In the genomic region with DNA sequence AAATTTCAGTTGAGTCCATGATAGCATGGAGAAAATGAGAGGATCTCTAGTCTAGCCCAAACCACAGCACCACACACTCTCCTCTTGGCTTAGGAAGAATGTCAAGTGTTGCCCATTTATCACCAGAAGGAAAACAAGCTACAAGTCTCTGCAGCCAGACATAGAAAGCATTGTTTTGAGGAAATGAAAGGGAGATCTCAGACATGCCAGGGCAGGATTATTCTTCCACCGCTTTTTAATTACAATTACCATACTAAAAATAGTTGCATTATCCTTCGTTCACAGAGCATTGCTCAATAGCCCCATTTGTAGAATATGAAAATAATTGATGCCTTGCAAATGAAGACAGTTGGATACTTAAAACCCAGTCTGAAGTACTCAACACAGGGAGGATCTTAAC, we compare ENCODE assay signal across 19 mouse cellular contexts.
"Had no signal": no experiment of that assay in that cellular context is flagged by ENCODE, and none has a peak within 500 bp of the region (broad histone marks: within the 10 kb centered on the region; RNA-seq: fewer than 3 reads in every experiment).

No protein-coding gene starts in this region.

- ATAC-seq: midbrain, embryonic 15.5 days had no signal

- H3K36me3 ChIP-seq: liver, embryonic 13.5 days; midbrain, embryonic 12.5 days; midbrain, embryonic 15.5 days; neural tube, embryonic 12.5 days; neural tube, embryonic 15.5 days had no signal

- H3K27me3 ChIP-seq: midbrain, embryonic 12.5 days; midbrain, embryonic 15.5 days; neural tube, embryonic 12.5 days; neural tube, embryonic 15.5 days had no signal

- H3K4me2 ChIP-seq: liver, embryonic 13.5 days; midbrain, embryonic 12.5 days; midbrain, embryonic 15.5 days; neural tube, embryonic 12.5 days; neural tube, embryonic 15.5 days had no signal

- H3K4me3 ChIP-seq: layer of hippocampus, adult 2 months; left cerebral cortex, adult 2 months; liver, embryonic 13.5 days; midbrain, embryonic 12.5 days; midbrain, embryonic 15.5 days; neural tube, embryonic 12.5 days; neural tube, embryonic 15.5 days had no signal

- H3K9me3 ChIP-seq: liver, embryonic 13.5 days; midbrain, embryonic 12.5 days; midbrain, embryonic 15.5 days; neural tube, embryonic 12.5 days; neural tube, embryonic 15.5 days had no signal

- H3K4me1 ChIP-seq: liver, embryonic 13.5 days; midbrain, embryonic 12.5 days; neural tube, embryonic 15.5 days had no signal

- DNase-seq: kidney, postnatal 25 days; layer of hippocampus, adult 9-11 months; layer of hippocampus, postnatal 36 days; liver, embryonic 13.5 days; lung, adult 2 months; lung, postnatal 14 days; lung, postnatal 4 days; right cerebral cortex, adult 18-20 months; right cerebral cortex, postnatal 14 days; right cerebral cortex, postnatal 4 days; thymus, adult 18-20 months; thymus, postnatal 36 days had no signal

- H3K27ac ChIP-seq: kidney, postnatal 0 days; left cerebral cortex, adult 2 months; liver, embryonic 13.5 days; midbrain, embryonic 12.5 days; midbrain, embryonic 15.5 days; neural tube, embryonic 12.5 days; neural tube, embryonic 15.5 days had no signal

- H3K9ac ChIP-seq: liver, embryonic 13.5 days; midbrain, embryonic 12.5 days; midbrain, embryonic 15.5 days; neural tube, embryonic 12.5 days; neural tube, embryonic 15.5 days had no signal
